Mouse (Mus musculus) CH12.LX (cell line): ENCODE data around the gene Pccb.

Experiments
- NELFE ChIP-seq: IDR thresholded peaks from 2 replicates; pipeline ENCODE4 v1.6.1; 2011; ENCODE audit warnings: low read depth, low read length, improper control_type of control experiment
- POLR2A ChIP-seq: IDR thresholded peaks from 2 replicates; pipeline ENCODE4 v1.6.1; 2011; ENCODE audit warnings: low read depth, mild to moderate bottlenecking, improper control_type of control experiment, low read length
- USF1 ChIP-seq: IDR thresholded peaks from 2 replicates; pipeline ENCODE4 v1.6.1; 2014; ENCODE audit warnings: low read depth, mild to moderate bottlenecking, inconsistent platforms, low read length, improper control_type of control experiment

DNA sequence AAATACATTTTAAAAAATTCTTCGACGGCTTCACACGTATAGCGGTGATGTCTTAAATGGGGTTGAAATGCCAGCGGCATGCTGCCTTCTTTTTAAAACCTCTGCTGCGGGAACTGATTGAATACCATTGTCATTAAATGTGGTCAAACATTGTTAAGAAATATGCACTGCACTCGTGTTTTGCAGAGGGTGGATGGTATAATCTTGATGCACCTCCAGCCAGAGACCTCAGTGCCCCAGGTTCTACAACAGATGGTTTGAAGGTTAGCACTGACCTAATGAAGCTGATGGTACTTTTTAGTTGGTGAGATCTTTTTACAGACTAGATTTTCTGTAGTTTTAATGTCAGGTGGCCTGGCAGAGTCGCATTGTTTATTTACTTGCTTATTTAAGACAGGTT, 41.0 kb upstream of the Pccb start:
- TF ChIP-seq USF1 (no peak), POLR2A (no peak), NELFE (no peak)
